Mouse (Mus musculus) hindbrain, postnatal 0 days (tissue): ENCODE measurements around the gene Sec14l3. TPM values are rescaled to one million over a fixed set of nuclear protein-coding genes. Genes with fewer than 3 reads are reported as not detected.
A peak's percentile ranks its signal among the peaks of the same experiment; 100 is the strongest.
"Not testable (repeated sequence)": the region's sequence is repeated elsewhere in the genome, so short reads cannot be mapped to it uniquely, and the experiment has no call there.

Source experiments
- ATAC-seq: fragments of 200-750 bp; cut with Nextera tagmentation; 2 replicates; pipeline ENCODE4 v1.8.0; 2017; ENCODE audit warnings: mild to moderate bottlenecking, moderate TSS enrichment, moderate library complexity
- DNase-seq: peaks from one replicate; pipeline ENCODE4 v3.0.0-alpha.2; 2015; ENCODE audit warnings: low spot score
- H3K27ac ChIP-seq: fragments of 300-500 bp; sonication (generic); 2 replicates; pipeline ENCODE4 v1.5.1; 2014; ENCODE audit warnings: mild to moderate bottlenecking
- H3K27me3 ChIP-seq: fragments of 300-500 bp; sonication (generic); 2 replicates; pipeline ENCODE4 v1.6.1; 2014; ENCODE audit warnings: low read length, mixed read lengths; ENCODE audit not compliant: insufficient read depth
- H3K36me3 ChIP-seq: fragments of 300-500 bp; sonication (generic); 2 replicates; pipeline ENCODE4 v1.6.1; 2014; ENCODE audit warnings: low read length, mixed read lengths; ENCODE audit not compliant: insufficient read depth
- H3K4me1 ChIP-seq: fragments of 300-500 bp; sonication (generic); 2 replicates; pipeline ENCODE4 v1.6.1; 2014; ENCODE audit warnings: antibody characterized with exemption, low read length, mixed read lengths; ENCODE audit not compliant: insufficient read depth
- H3K4me2 ChIP-seq: fragments of 300-500 bp; sonication (generic); 2 replicates; pipeline ENCODE4 v1.6.1; 2014; ENCODE audit warnings: low read depth, mild to moderate bottlenecking, low read length, moderate library complexity, mixed read lengths
- H3K4me3 ChIP-seq: fragments of 300-500 bp; sonication (generic); 2 replicates; pipeline ENCODE4 v1.5.1; 2014; ENCODE audit warnings: low read length
- H3K9ac ChIP-seq: fragments of 300-500 bp; sonication (generic); replicated peaks from 2 replicates; pipeline ENCODE4 v1.6.1; 2014; ENCODE audit warnings: mild to moderate bottlenecking, low read length, moderate library complexity, mixed read lengths
- H3K9me3 ChIP-seq: fragments of 300-500 bp; sonication (generic); 2 replicates; pipeline ENCODE4 v1.6.1; 2016; ENCODE audit warnings: low read length, mixed read lengths
- CTCF ChIP-seq: IDR thresholded peaks from 2 replicates; pipeline ENCODE4 v1.5.1; 2016; ENCODE audit warnings: antibody characterized with exemption, control low read depth, low read depth
- WGBS: fragments of 180-500 bp; shearing (Covaris S2); extraction: QIAGEN DNeasy Blood & Tissue Kit; methylation state at CpG from one replicate; pipeline ENCODE4 v1.1.7; 2014; 5-methylcytosine and 5-hydroxymethylcytosine counted together
- polyA plus RNA-seq: library from polyadenylated mRNA; unstranded; fragments of >200 nt; fragmentation: Nextera tagmentation; extraction: Ambion mirVana; gene quantifications from 2 replicates; pipeline ENCODE4 v1.2.1, GENCODE M21; 2015
- total RNA-seq: library from RNA; depleted of rRNA; stranded (reverse); fragments of >200 nt; gene quantifications from 2 replicates; pipeline ENCODE4 v1.2.3, GENCODE M21; 2014; rRNA removed

Gene Sec14l3
- total RNA-seq (0.36 and 1.6 TPM in 2 replicates), polyA plus RNA-seq (1.7 and 1.8 TPM in 2 replicates)

DNA sequence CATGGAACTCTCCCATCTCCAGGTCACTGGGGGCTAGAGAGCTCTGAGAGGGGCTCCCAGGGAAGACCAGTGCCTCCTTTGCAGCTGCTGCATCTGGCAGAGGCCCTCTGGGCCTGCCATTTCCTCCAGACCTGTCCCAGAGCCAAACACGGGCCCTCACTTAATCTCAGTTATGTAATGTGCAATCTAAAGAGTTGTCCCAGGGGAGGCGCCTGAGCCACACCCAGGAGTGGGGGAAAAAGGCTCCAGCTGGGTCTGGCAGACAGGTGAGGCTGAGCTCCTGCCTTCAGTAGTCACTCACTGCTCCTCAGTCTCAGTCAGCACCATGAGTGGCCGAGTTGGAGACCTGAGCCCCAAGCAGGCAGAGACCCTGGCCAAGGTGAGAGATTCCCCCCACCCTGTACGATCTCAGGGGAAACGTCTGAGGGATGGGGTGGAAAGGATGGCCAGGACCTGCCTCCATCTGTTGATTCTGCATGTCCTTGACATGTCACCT is at the start of gene Sec14l3:
TSS of gene Sec14l3 (plus strand) at position 215 of the 496 bp plus-strand sequence.
- WGBS = 73% methylated on average over 5 of the region's 5 CpGs
- 0 out of 2 replicates have a peak, but pooled peaks cover 3% of the 10 kb centered on the region for H3K4me1 ChIP-seq
- no peak for TF ChIP-seq CTCF
- no peak within 1 kb of the TSS for H3K27ac ChIP-seq
- no peaks in the 10 kb centered on the region for H3K36me3 ChIP-seq
- DNase-seq = no peak
- no peak within 1 kb of the TSS for H3K4me2 ChIP-seq
- no peak within 1 kb of the TSS for H3K9ac ChIP-seq
- no peak within 1 kb of the TSS for H3K4me3 ChIP-seq
- no peaks in the 10 kb centered on the region for H3K27me3 ChIP-seq
- H3K9me3 ChIP-seq = no peaks in the 10 kb centered on the region
- ATAC-seq = no peak

DNA sequence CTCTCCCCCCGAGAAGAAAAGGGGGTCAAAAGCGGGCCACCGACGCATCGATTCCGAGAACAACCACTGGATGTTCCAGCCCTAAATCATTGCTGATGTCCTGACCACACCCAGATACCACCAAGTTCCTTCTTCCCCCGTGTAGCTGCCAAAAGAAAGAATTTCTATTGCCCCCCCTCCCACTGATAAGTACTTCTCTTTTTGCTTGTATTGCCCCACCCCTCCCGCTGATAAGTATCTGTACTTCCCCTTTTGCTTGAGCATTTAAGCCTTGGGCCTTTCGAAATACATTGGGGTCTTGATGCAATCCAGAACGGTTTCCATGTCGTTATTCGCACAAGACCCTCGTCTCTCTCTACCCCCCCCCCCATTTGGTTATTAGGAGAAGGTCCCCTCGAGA is 48.8 kb upstream of the Sec14l3 start:
- not testable (repeated sequence) for H3K4me3 ChIP-seq, H3K9ac ChIP-seq, ATAC-seq, H3K36me3 ChIP-seq, H3K9me3 ChIP-seq, H3K27me3 ChIP-seq, H3K4me1 ChIP-seq, H3K27ac ChIP-seq, H3K4me2 ChIP-seq, DNase-seq
- 90% methylated on average over 14 of the region's 14 CpGs for WGBS

DNA sequence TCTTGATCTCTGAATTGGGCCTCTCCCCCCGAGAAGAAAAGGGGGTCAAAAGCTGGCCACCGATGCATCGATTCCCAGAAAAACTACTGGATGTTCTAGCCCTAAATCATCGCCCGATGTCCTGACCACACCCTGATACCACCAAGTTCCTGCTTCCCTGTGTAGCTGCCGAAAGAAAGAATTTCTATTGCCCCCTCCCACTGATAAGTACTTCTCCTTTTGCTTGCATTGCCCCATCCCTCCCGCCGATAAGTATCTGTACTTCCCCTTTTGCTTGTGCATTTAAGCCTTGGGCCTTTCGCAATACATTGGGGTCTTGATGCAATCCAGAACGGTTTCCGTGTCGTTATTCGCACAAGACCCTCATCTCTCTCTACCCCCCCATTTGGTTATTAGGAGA is 42.5 kb upstream of the Sec14l3 start:
- H3K4me1 ChIP-seq, H3K36me3 ChIP-seq, DNase-seq, H3K27me3 ChIP-seq, H3K9me3 ChIP-seq, H3K4me3 ChIP-seq, H3K9ac ChIP-seq, ATAC-seq, H3K27ac ChIP-seq, H3K4me2 ChIP-seq: not testable (repeated sequence)
- WGBS = 93% methylated on average over 13 of the region's 13 CpGs

DNA sequence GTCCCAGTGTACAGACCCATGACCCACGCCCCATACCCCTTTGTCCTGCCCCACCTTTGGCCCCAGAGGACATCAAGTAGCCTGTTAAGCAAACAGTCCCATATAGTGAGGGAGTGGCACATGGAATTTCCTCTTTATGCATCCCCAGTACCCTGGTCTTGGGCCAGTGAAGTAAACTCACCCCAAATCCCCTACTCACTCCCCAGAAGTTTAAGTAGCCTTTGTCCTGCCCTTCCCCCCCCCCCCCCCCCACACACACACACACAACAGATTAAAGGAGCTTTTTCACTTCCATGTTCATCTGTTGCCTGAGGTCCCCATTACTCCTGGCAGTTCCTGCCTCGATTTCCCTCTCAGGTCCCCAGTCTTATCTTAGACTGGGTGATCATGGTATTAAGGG is 41.3 kb upstream of the Sec14l3 start:
- Histone ChIP-seq H3K9me3 (no peaks in the 10 kb centered on the region), H3K27ac (no peak overlapping the region), H3K4me2 (no peak overlapping the region), H3K9ac (no peak overlapping the region), H3K27me3 (no peaks in the 10 kb centered on the region), H3K4me1 (no peaks in the 10 kb centered on the region), H3K36me3 (no peaks in the 10 kb centered on the region), H3K4me3 (no peak overlapping the region)
- TF ChIP-seq CTCF = no peak
- DNase-seq = no peak
- 68% methylated on average over 2 of the region's 2 CpGs for WGBS
- no peak for ATAC-seq

DNA sequence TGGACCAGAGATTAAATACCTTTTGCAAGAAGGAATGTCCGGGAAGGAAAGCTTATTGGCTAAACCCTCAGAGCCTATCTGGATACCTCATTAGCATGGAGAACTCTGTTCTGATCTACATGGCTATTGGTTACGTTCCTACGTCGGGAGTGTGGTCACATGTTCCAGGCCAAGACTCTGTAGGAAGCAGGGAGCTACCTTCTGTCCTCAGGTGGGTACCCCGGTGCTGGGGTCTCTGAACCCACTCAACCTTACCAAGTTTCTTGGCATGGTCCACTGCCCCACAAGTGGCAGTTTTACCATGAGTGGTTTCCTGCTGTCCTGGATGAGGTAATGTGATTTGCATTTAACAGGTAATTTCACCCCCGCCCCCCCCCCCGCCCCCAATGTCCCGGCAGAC is 37.6 kb upstream of the Sec14l3 start:
- Histone ChIP-seq H3K4me1 (no peaks in the 10 kb centered on the region), H3K36me3 (no peaks in the 10 kb centered on the region), H3K4me2 (no peak overlapping the region), H3K4me3 (no peak overlapping the region), H3K9me3 (no peaks in the 10 kb centered on the region), H3K27me3 (no peaks in the 10 kb centered on the region), H3K9ac (no peak overlapping the region), H3K27ac (no peak overlapping the region)
- DNase-seq = no peak
- no peak for ATAC-seq
- WGBS = 81% methylated on average over 8 of the region's 8 CpGs
- no peak for TF ChIP-seq CTCF

DNA sequence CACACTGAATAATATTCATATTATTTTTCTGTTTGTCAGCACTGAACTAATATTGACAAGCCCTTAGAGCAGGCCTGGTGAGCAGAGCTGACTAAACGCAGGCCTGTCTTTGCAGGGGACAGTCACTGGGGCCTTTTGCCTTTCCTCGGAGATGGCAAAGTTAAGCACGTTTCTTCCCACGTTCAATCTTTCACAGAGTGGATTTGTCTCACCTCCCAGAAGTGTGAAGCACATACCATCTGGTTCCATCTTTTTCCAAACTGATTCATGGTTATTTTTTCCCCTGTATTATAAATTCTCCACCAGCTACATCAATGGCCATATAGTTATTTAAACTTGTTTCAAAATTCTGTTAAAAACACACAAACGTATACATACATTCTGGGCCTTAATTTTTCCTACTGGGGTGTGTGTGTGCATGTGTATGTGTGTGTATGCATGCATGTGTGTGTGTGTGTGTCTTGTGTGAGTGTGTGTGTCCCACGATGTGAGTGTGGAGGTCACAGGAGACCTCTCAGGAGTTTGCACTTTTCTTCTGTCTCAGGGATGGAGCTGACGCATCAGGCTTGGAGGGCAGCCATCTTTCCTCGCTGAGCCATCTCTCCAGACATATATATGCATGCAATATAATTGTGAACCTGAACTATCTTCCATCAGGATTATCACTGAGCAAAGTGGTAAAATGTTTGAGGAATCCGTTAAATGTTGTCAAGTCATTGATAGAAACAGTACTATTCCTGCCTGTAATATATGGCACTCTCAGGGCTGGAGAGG is 36.9 kb upstream of the Sec14l3 start:
- DNase-seq (no peak), ATAC-seq (no peak)
- Histone ChIP-seq H3K9ac (no peak overlapping the region), H3K4me3 (no peak overlapping the region), H3K27me3 (no peaks in the 10 kb centered on the region), H3K4me2 (no peak overlapping the region), H3K27ac (no peak overlapping the region), H3K4me1 (no peaks in the 10 kb centered on the region), H3K36me3 (no peaks in the 10 kb centered on the region), H3K9me3 (no peaks in the 10 kb centered on the region)
- 80% methylated on average over 9 of the region's 9 CpGs for WGBS
- TF ChIP-seq CTCF = no peak

DNA sequence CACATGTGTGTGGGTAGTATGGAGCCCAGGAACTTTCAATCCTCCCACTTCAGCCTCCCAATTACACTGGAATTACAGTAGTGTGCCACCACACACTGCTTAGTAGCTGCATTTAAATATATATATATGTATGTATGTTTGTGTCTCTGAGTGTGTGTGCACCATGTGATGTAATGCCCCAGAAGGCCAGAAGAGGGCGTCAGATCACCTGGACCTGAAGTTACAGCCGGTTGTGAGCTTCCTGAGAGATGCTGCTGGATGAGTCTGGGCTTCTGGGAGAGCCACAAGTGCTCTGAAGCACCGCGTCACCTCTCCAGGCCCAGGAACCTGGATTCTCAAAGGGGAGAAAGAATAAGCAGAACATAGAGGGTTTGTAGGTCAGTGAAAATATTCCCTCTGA is 35.3 kb upstream of the Sec14l3 start:
- no peak overlapping the region for H3K27ac ChIP-seq
- 0 out of 2 replicates have a peak, but pooled peaks have one; percentile 9 for TF ChIP-seq CTCF

More for the DNA sequence above, 35.3 kb upstream of the Sec14l3 start:
- no peak overlapping the region for H3K4me2 ChIP-seq
- 69% methylated on average over 4 of the region's 4 CpGs for WGBS
- H3K4me3 ChIP-seq = no peak overlapping the region
- no peaks in the 10 kb centered on the region for H3K4me1 ChIP-seq
- no peaks in the 10 kb centered on the region for H3K36me3 ChIP-seq
- DNase-seq = no peak
- H3K27me3 ChIP-seq = no peaks in the 10 kb centered on the region
- no peak overlapping the region for H3K9ac ChIP-seq
- no peak for ATAC-seq
- no peaks in the 10 kb centered on the region for H3K9me3 ChIP-seq
